Mouse (Mus musculus): Measurements from ENCODE around the gene Gm9639.

GRCm38 (mm10) chr10:77814382-77814781 is 19.5 kb upstream of the Gm9639 start, which contains the start of gene Gm2696:
- TF ChIP-seq POLR2A (IDR thresholded peaks at IDR 0.05; ENCODE audit: extremely low read depth, insufficient read depth, low read length): no peak
- TF ChIP-seq CTCF (IDR thresholded peaks at IDR 0.05; ENCODE audit: extremely low read depth, insufficient read depth, low read length): no peak
